Mouse (Mus musculus) 416B (cell line): ENCODE measurements at regions not wholly inside any gene's neighbourhood (a gene's known extent, or its start where the extent isn't known, plus 50 kb on each side); places are given as distances from the start of the nearest gene placed in this dataset.

Source experiments
- DNase-seq: peaks from one replicate; pipeline ENCODE4 v3.0.0; 2011; ENCODE audit warnings: low read depth

- peak; percentile 30 for DNase-seq
Measured at GRCm38 (mm10) chr3:102574320-102574719, 104.6 kb downstream of the Ngf start.

- DNase-seq: no peak
Measured at GRCm38 (mm10) chr3:102576896-102577295, 107.2 kb downstream of the Ngf start.

GRCm38 (mm10) chr3:102581830-102582229 lies 112.1 kb downstream of the Ngf start:
- no peak for DNase-seq

- DNase-seq: no peak
Measured at GRCm38 (mm10) chr3:102585136-102585535, 115.4 kb downstream of the Ngf start.

- DNase-seq: no peak
Measured at GRCm38 (mm10) chr3:102586221-102586620, 116.5 kb downstream of the Ngf start.

- DNase-seq: no peak
Measured at GRCm38 (mm10) chr3:102592041-102592440, 122.3 kb downstream of the Ngf start.

GRCm38 (mm10) chr3:102596944-102597551 lies 127.3 kb downstream of the Ngf start:
- DNase-seq: no peak

GRCm38 (mm10) chr3:102599061-102599460 lies 129.3 kb downstream of the Ngf start:
- no peak for DNase-seq

GRCm38 (mm10) chr3:102602766-102603165 lies 131.6 kb upstream of the Tspan2 start:
- no peak for DNase-seq

- DNase-seq: no peak
Measured at GRCm38 (mm10) chr3:102605284-102605683, 129.0 kb upstream of the Tspan2 start.

- no peak for DNase-seq
Measured at GRCm38 (mm10) chr3:102610970-102611369, 123.4 kb upstream of the Tspan2 start.

- DNase-seq: no peak
Measured at GRCm38 (mm10) chr3:102611398-102612366, 122.6 kb upstream of the Tspan2 start.

- DNase-seq: no peak
Measured at GRCm38 (mm10) chr3:102619666-102620377, 114.5 kb upstream of the Tspan2 start.

GRCm38 (mm10) chr3:102636076-102636475 lies 98.3 kb upstream of the Tspan2 start:
- no peak for DNase-seq

- no peak for DNase-seq
Measured at GRCm38 (mm10) chr3:102636674-102637073, 97.7 kb upstream of the Tspan2 start.

GRCm38 (mm10) chr3:102644276-102644940 lies 89.9 kb upstream of the Tspan2 start:
- no peak for DNase-seq

- DNase-seq: no peak
Measured at GRCm38 (mm10) chr3:102648450-102648849, 85.9 kb upstream of the Tspan2 start.

- DNase-seq: no peak
Measured at GRCm38 (mm10) chr3:102654962-102655361, 79.4 kb upstream of the Tspan2 start.

- no peak for DNase-seq
Measured at GRCm38 (mm10) chr3:102657116-102657515, 77.2 kb upstream of the Tspan2 start.

GRCm38 (mm10) chr3:102657531-102658060 lies 76.7 kb upstream of the Tspan2 start:
- DNase-seq: no peak

- DNase-seq: no peak
Measured at GRCm38 (mm10) chr3:102659352-102659751, 75.0 kb upstream of the Tspan2 start.

GRCm38 (mm10) chr3:102661296-102661695 lies 73.0 kb upstream of the Tspan2 start:
- DNase-seq: no peak
